Mouse (Mus musculus): Measurements from ENCODE around the gene Ankrd2. TPM values are rescaled to one million over a fixed set of nuclear protein-coding genes. Genes with fewer than 3 reads are reported as not detected.
A peak's percentile ranks its signal among the peaks of the same experiment; 100 is the strongest.

Gene Ankrd2
- polyA plus RNA-seq, 1 experiment from 2014 or later: 0.11 TPM

DNA sequence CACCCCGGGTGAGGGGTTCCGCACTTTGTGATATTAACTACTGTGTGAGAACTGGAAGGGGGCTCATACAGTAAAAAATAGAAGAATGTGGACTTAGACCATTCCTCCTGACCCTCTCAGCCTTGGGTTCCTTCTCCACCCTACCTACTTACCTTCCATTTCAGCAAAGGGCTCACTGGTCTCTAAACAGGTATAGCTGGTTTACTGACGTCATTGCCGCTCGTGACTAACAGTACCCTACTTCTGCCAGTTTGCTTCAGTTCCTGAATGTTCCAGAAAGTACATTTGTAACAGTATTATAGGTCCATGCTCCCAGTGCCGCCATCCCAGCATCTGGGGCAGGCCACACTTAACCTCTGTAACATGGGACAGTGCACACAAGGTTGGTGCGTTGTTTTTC, 41.8 kb upstream of the Ankrd2 start:
- Histone ChIP-seq H3K4me1 (replicated peaks; ENCODE audit: insufficient read depth, low read length) (peaks cover 32% of the 10 kb centered on the region), H3K4me3 (replicated peaks; ENCODE audit: low read depth, low read length) (no peak overlapping the region), H3K4me2 (ENCODE audit: low read length) (peak overlapping the region; percentile 25; the same call in 1 of the 2 replicates), H3K9ac (ENCODE audit: low read depth, low read length) (no peak overlapping the region), H3K27me3 (ENCODE audit: insufficient read depth, low read length) (no peaks in the 10 kb centered on the region), H3K27ac (peak overlapping the region; percentile 86), H3K36me3 (ENCODE audit: insufficient read depth, low read length) (no peaks in the 10 kb centered on the region), H3K9me3 (replicated peaks; ENCODE audit: low read length) (no peaks in the 10 kb centered on the region)
- 71% methylated on average over 7 of the region's 7 CpGs for WGBS
- no peak for DNase-seq (ENCODE audit: low spot score)
- peak; percentile 57; the same call in 1 of the 2 replicates for ATAC-seq (replicated peaks; ENCODE audit: low FRiP score, low read depth)
- no peak for TF ChIP-seq CTCF (IDR thresholded peaks at IDR 0.05; ENCODE audit: low read depth)

DNA sequence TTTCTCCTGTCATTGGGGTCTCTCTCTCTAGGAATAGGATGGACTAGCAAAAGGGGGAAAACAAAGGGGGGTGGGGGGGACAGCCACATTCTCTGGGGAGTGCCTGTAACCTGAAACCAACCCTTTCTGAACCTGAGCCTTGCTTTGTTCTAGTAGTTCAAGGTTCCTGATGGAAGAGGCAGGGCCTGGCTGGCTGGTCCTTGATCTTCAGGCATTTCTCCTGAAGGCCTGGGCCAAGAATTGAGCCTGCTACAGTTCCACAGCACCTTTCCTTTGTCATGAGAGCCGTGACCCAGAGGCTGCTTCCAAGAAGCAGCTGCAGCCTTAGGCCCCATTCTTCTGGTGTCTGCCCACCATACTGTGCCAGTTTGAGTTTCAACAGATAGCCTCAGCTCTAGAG, 40.3 kb upstream of the Ankrd2 start:
- DNase-seq (ENCODE audit: low spot score) (no peak), ATAC-seq (replicated peaks; ENCODE audit: low FRiP score, low read depth) (no peak)
- Histone ChIP-seq H3K9me3 (replicated peaks; ENCODE audit: low read length) (no peaks in the 10 kb centered on the region), H3K36me3 (ENCODE audit: insufficient read depth, low read length) (no peaks in the 10 kb centered on the region), H3K27ac (0 out of 2 replicates have a peak overlapping the region, but pooled peaks have one; percentile 27), H3K27me3 (ENCODE audit: insufficient read depth, low read length) (no peaks in the 10 kb centered on the region), H3K4me3 (replicated peaks; ENCODE audit: low read depth, low read length) (no peak overlapping the region), H3K4me1 (replicated peaks; ENCODE audit: insufficient read depth, low read length) (peaks cover 42% of the 10 kb centered on the region), H3K4me2 (ENCODE audit: low read length) (no peak overlapping the region), H3K9ac (ENCODE audit: low read depth, low read length) (no peak overlapping the region)
- no peak for TF ChIP-seq CTCF (IDR thresholded peaks at IDR 0.05; ENCODE audit: low read depth)
- WGBS: 24% methylated on average over 1 of the region's 1 CpGs

DNA sequence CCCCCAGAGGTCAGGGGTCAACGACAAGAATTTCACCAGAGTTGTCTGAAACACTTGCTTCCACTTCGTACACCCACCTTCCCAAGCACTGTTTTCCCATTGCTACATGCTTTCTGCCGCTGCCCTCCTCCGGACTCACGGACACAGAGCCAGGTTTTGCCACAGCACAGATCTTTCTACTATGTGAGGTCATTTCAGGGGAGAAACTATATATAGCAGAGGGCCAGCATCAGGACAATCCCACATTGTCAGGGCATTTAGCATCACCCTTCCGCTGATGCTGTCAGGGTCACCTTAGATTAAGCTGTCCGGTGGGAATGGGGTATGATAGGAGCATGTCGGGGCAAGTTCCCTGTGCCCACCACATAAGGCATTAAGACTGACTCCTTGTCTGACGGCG, 38.7 kb upstream of the Ankrd2 start:
- ATAC-seq (replicated peaks; ENCODE audit: low FRiP score, low read depth) (no peak), DNase-seq (ENCODE audit: low spot score) (no peak)
- Histone ChIP-seq H3K9ac (ENCODE audit: low read depth, low read length) (no peak overlapping the region), H3K36me3 (ENCODE audit: insufficient read depth, low read length) (no peaks in the 10 kb centered on the region), H3K4me1 (replicated peaks; ENCODE audit: insufficient read depth, low read length) (peaks cover 48% of the 10 kb centered on the region), H3K27me3 (ENCODE audit: insufficient read depth, low read length) (no peaks in the 10 kb centered on the region), H3K9me3 (replicated peaks; ENCODE audit: low read length) (no peaks in the 10 kb centered on the region), H3K27ac (no peak overlapping the region), H3K4me2 (ENCODE audit: low read length) (no peak overlapping the region), H3K4me3 (replicated peaks; ENCODE audit: low read depth, low read length) (no peak overlapping the region)
- 63% methylated on average over 10 of the region's 10 CpGs for WGBS
- no peak for TF ChIP-seq CTCF (IDR thresholded peaks at IDR 0.05; ENCODE audit: low read depth)

GRCm38 (mm10) chr19:41998770-41999548, 36.8 kb upstream of the Ankrd2 start:
- Histone ChIP-seq H3K27ac (0 out of 2 replicates have a peak overlapping the region, but pooled peaks have one; percentile 47), H3K4me2 (ENCODE audit: low read length) (no peak overlapping the region), H3K27me3 (ENCODE audit: insufficient read depth, low read length) (no peaks in the 10 kb centered on the region), H3K4me1 (replicated peaks; ENCODE audit: insufficient read depth, low read length) (peaks cover 31% of the 10 kb centered on the region), H3K9me3 (replicated peaks; ENCODE audit: low read length) (no peaks in the 10 kb centered on the region), H3K4me3 (replicated peaks; ENCODE audit: low read depth, low read length) (no peak overlapping the region), H3K36me3 (ENCODE audit: insufficient read depth, low read length) (no peaks in the 10 kb centered on the region), H3K9ac (ENCODE audit: low read depth, low read length) (no peak overlapping the region)
- ATAC-seq (replicated peaks; ENCODE audit: low FRiP score, low read depth) (no peak), DNase-seq (ENCODE audit: low spot score) (no peak)
- 84% methylated on average over 9 of the region's 9 CpGs for WGBS
- no peak for TF ChIP-seq CTCF (IDR thresholded peaks at IDR 0.05; ENCODE audit: low read depth)

DNA sequence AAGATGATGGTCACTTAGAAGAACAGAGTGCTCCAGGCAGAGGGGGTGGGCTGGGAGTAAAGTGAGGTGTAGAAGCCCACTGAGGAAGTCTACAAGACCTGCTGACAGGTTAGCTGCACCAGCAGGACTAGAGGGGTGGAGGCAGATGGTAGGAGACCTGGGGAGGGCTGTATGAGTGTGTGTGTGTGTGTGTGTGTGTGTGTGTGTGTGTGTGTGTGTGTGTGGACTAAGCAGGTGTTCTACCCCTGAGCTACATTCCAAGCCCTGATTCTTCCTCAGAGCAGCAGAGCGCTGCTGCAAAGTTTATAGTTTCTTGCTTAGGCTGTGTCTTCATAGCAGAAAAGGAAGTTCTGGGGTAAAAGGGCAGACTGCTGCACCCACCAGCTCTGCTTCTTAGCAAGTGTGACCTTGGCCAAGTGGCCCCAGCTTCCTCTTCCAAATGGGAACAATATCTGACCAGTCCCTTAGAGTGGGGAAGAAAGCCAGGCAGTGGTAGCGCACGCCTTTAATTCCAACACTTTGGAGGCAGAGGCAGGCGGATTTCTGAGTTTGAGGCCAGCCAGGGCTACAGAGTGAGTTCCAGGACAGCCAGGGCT, 36.0 kb upstream of the Ankrd2 start:
- TF ChIP-seq CTCF (IDR thresholded peaks at IDR 0.05; ENCODE audit: low read depth): no peak
- no peaks in the 10 kb centered on the region for H3K27me3 ChIP-seq (ENCODE audit: insufficient read depth, low read length)
- no peak overlapping the region for H3K4me2 ChIP-seq (ENCODE audit: low read length)
- peak overlapping the region; percentile 47 for H3K27ac ChIP-seq
- H3K36me3 ChIP-seq (ENCODE audit: insufficient read depth, low read length): no peaks in the 10 kb centered on the region
- peaks cover 28% of the 10 kb centered on the region for H3K4me1 ChIP-seq (replicated peaks; ENCODE audit: insufficient read depth, low read length)
- H3K9me3 ChIP-seq (replicated peaks; ENCODE audit: low read length): no peaks in the 10 kb centered on the region
- 80% methylated on average over 4 of the region's 4 CpGs for WGBS
- no peak overlapping the region for H3K9ac ChIP-seq (ENCODE audit: low read depth, low read length)
- ATAC-seq (replicated peaks; ENCODE audit: low FRiP score, low read depth): no peak
- DNase-seq (ENCODE audit: low spot score): no peak
- no peak overlapping the region for H3K4me3 ChIP-seq (replicated peaks; ENCODE audit: low read depth, low read length)

GRCm38 (mm10) chr19:42000446-42000958, 35.3 kb upstream of the Ankrd2 start:
- ATAC-seq (replicated peaks; ENCODE audit: low FRiP score, low read depth) (no peak; the same call in 1 of the 2 replicates), DNase-seq (ENCODE audit: low spot score) (peak; percentile 76)
- no peak overlapping the region for H3K9ac ChIP-seq (ENCODE audit: low read depth, low read length)
- H3K27me3 ChIP-seq (ENCODE audit: insufficient read depth, low read length): no peaks in the 10 kb centered on the region
- H3K4me1 ChIP-seq (replicated peaks; ENCODE audit: insufficient read depth, low read length): peaks cover 34% of the 10 kb centered on the region
- no peaks in the 10 kb centered on the region for H3K9me3 ChIP-seq (replicated peaks; ENCODE audit: low read length)
- TF ChIP-seq CTCF (IDR thresholded peaks at IDR 0.05; ENCODE audit: low read depth): no peak
- no peaks in the 10 kb centered on the region for H3K36me3 ChIP-seq (ENCODE audit: insufficient read depth, low read length)
- H3K4me2 ChIP-seq (ENCODE audit: low read length): no peak overlapping the region
- peak overlapping the region; percentile 47 for H3K27ac ChIP-seq
- 10% methylated on average over 4 of the region's 4 CpGs for WGBS
- no peak overlapping the region for H3K4me3 ChIP-seq (replicated peaks; ENCODE audit: low read depth, low read length)
